Mouse (Mus musculus) left cerebral cortex, adult 8-10 months (tissue): ENCODE results near the gene Sirt2. TPM values are rescaled to one million over a fixed set of nuclear protein-coding genes. Genes with fewer than 3 reads are reported as not detected.

Source experiments
- DNase-seq, 2 experiments: peaks; one replicate each; pipeline ENCODE4 v3.0.0; 2022; ENCODE audit warnings: low spot score in 2 of 2
- total RNA-seq, 4 experiments: library from RNA; stranded (reverse); gene quantifications; 2 replicates each; pipeline ENCODE4 v1.2.4; 2022

Gene Sirt2
- total RNA-seq, 4 experiments from 2014 or later = 132 to 145 (median 141) TPM

- DNase-seq = no peak
These were observed 375 bp downstream of the Sirt2 start for GRCm38 (mm10) chr7:28766910-28767309.

- DNase-seq = no peak
These were observed 979 bp downstream of the Sirt2 start, which contains the start of gene Nfkbib for GRCm38 (mm10) chr7:28767462-28767965. Nfkbib (minus strand) TSS chr7:28767512.

GRCm38 (mm10) chr7:28769414-28769958, 3.0 kb downstream of the Sirt2 start:
- DNase-seq = no peak

GRCm38 (mm10) chr7:28770309-28770708, 3.8 kb downstream of the Sirt2 start:
- DNase-seq = no peak

- DNase-seq = no peak
These were observed 5.3 kb downstream of the Sirt2 start for GRCm38 (mm10) chr7:28771867-28772266.

GRCm38 (mm10) chr7:28773163-28773562, 6.6 kb downstream of the Sirt2 start:
- no peak for DNase-seq

- DNase-seq = no peak
These were observed 7.6 kb downstream of the Sirt2 start for GRCm38 (mm10) chr7:28774164-28774563.

- DNase-seq = no peak
These were observed 8.6 kb downstream of the Sirt2 start for GRCm38 (mm10) chr7:28775129-28775528.

- DNase-seq = no peak
These were observed 12.3 kb downstream of the Sirt2 start for GRCm38 (mm10) chr7:28778825-28779224.

GRCm38 (mm10) chr7:28780067-28780658, 13.6 kb downstream of the Sirt2 start:
- peak; percentile 79 to 84 for DNase-seq

GRCm38 (mm10) chr7:28780857-28781256, 14.3 kb downstream of the Sirt2 start:
- no peak for DNase-seq

- no peak for DNase-seq
These were observed 14.7 kb downstream of the Sirt2 start for GRCm38 (mm10) chr7:28781261-28781663.

- DNase-seq = no peak
These were observed 18.6 kb downstream of the Sirt2 start for GRCm38 (mm10) chr7:28785161-28785560.

GRCm38 (mm10) chr7:28787884-28788283, 21.3 kb downstream of the Sirt2 start:
- DNase-seq = no peak

- no peak for DNase-seq
These were observed 22.0 kb downstream of the Sirt2 start, which contains the start of gene Rinl for GRCm38 (mm10) chr7:28788307-28789195. Rinl (plus strand) TSS chr7:28788969.

GRCm38 (mm10) chr7:28789235-28789634, 22.7 kb downstream of the Sirt2 start:
- no peak for DNase-seq

GRCm38 (mm10) chr7:28790066-28790806, 23.7 kb downstream of the Sirt2 start:
- DNase-seq = no peak

GRCm38 (mm10) chr7:28791706-28792105, 25.2 kb downstream of the Sirt2 start:
- no peak for DNase-seq

GRCm38 (mm10) chr7:28792391-28793185, 26.1 kb downstream of the Sirt2 start:
- DNase-seq = no peak

GRCm38 (mm10) chr7:28793834-28794233, 27.3 kb downstream of the Sirt2 start:
- DNase-seq = no peak

- DNase-seq = no peak
These were observed 28.0 kb downstream of the Sirt2 start for GRCm38 (mm10) chr7:28794496-28794895.
